Mouse (Mus musculus) hindbrain, embryonic 13.5 days (tissue): ENCODE results near the gene Znrf1. TPM values are rescaled to one million over a fixed set of nuclear protein-coding genes. Genes with fewer than 3 reads are reported as not detected.

ENCODE experiments used
- ATAC-seq: fragments of 200-750 bp; cut with Nextera tagmentation; 2 replicates; pipeline ENCODE4 v1.8.0; 2017; ENCODE audit warnings: moderate TSS enrichment; ENCODE audit not compliant: low FRiP score
- H3K27ac ChIP-seq: fragments of 300-500 bp; sonication (generic); 2 replicates; pipeline ENCODE4 v1.5.1; 2015; ENCODE audit warnings: inconsistent platforms, mild to moderate bottlenecking, moderate library complexity
- H3K27me3 ChIP-seq: fragments of 300-500 bp; sonication (generic); 2 replicates; pipeline ENCODE4 v1.6.1; 2015; ENCODE audit warnings: mild to moderate bottlenecking, inconsistent platforms
- H3K36me3 ChIP-seq: fragments of 300-500 bp; sonication (generic); 2 replicates; pipeline ENCODE4 v1.6.1; 2015; ENCODE audit warnings: mild to moderate bottlenecking, inconsistent platforms
- H3K4me1 ChIP-seq: fragments of 300-500 bp; sonication (generic); replicated peaks from 2 replicates; pipeline ENCODE4 v1.6.1; 2015; ENCODE audit warnings: inconsistent platforms
- H3K4me2 ChIP-seq: fragments of 300-500 bp; sonication (generic); 2 replicates; pipeline ENCODE4 v1.6.1; 2015; ENCODE audit warnings: inconsistent platforms, mild to moderate bottlenecking, moderate library complexity
- H3K4me3 ChIP-seq: fragments of 300-500 bp; sonication (generic); 2 replicates; pipeline ENCODE4 v1.5.1; 2015; ENCODE audit warnings: mild to moderate bottlenecking, inconsistent platforms
- H3K9ac ChIP-seq: fragments of 300-500 bp; sonication (generic); 2 replicates; pipeline ENCODE4 v1.6.1; 2015; ENCODE audit warnings: mild to moderate bottlenecking, inconsistent platforms
- H3K9me3 ChIP-seq: fragments of 300-500 bp; sonication (generic); 2 replicates; pipeline ENCODE4 v1.6.1; 2016; ENCODE audit warnings: inconsistent platforms
- WGBS: fragments of 180-500 bp; shearing (Covaris S2); methylation state at CpG from one replicate; pipeline ENCODE4 v1.1.7; 2015; 5-methylcytosine and 5-hydroxymethylcytosine counted together
- polyA plus RNA-seq: library from polyadenylated mRNA; unstranded; fragments of >200 nt; fragmentation: Nextera tagmentation; extraction: Ambion mirVana; gene quantifications from 2 replicates; pipeline ENCODE4 v1.2.1, GENCODE M21; 2015

Znrf1 gene
- polyA plus RNA-seq, 1 experiment from 2014 or later, result 80.0 TPM

DNA sequence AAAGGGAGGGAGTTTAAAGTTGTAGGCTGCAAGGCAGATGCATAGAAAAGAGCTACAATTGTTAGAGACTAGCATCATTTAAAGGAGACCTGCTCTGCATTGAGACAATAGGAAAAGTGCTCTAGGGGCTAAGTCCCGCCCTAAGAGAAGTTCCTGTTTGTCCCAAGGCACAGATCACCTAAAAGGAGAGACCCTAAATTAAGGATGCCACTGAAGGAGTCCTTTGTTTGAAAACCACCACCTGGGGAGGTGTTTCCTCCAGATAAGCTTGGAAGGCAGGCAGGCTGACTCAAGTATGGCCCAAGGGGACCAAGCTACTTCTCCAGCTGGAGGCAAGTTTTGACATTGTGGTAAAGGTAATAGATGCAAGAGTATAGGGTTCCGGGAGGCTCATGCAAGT, 112.9 kb downstream of the Znrf1 start:
- Histone ChIP-seq H3K9ac (no peak overlapping the region), H3K27ac (no peak overlapping the region), H3K4me2 (no peak overlapping the region), H3K36me3 (0 out of 2 replicates have a peak, but pooled peaks cover 2% of the 10 kb centered on the region), H3K9me3 (no peaks in the 10 kb centered on the region), H3K27me3 (no peaks in the 10 kb centered on the region), H3K4me1 (peaks cover 12% of the 10 kb centered on the region), H3K4me3 (no peak overlapping the region)
- 57% methylated on average over 2 of the region's 2 CpGs for WGBS
- no peak for ATAC-seq

DNA sequence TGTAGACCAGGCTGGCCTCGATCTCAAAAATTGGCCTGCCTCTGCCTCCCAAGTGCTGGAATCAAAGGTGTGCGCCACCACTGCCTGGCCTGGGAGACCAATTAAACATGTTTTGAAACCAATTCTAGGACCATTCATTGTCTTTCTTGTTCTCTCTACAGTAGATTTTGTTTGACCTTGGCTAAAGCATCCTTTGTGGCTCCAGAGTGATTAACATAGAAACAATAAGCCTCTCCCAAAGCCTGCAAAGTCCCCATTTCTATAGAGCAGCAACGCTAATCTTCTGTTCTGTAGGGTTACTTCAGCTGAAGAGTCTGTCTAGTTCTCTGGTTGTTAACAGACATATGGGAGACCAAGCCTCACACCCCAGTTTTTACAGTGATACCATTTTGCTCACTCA, 114.8 kb downstream of the Znrf1 start:
- 84% methylated on average over 3 of the region's 3 CpGs for WGBS

DNA sequence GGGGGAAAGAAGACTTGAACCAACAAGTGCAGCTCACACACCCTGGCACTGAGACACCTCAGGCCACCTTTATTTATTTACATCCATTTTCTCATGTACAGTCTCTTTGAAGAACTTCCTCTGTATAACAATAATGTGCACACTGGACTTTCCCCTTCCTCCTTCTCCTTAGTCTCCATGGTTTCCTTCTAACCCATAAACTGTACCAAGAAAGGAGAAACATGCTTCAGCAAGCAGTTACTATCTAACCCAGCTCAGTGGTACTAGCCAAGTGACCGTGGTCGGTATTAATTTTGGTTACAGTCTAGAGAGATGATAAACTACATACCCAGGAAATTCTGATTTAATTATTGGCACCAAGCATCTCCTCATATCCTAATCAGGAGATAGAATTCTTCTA, 117.6 kb downstream of the Znrf1 start:
- H3K4me3 ChIP-seq, result no peak overlapping the region
- no peak overlapping the region for H3K9ac ChIP-seq
- H3K36me3 ChIP-seq, result 0 out of 2 replicates have a peak, but pooled peaks cover 4% of the 10 kb centered on the region
- no peak for ATAC-seq
- H3K9me3 ChIP-seq, result no peaks in the 10 kb centered on the region
- no peak overlapping the region for H3K27ac ChIP-seq
- WGBS, result 98% methylated on average over 2 of the region's 2 CpGs
- peaks cover 1% of the 10 kb centered on the region for H3K4me1 ChIP-seq
- no peak overlapping the region for H3K4me2 ChIP-seq
- H3K27me3 ChIP-seq, result no peaks in the 10 kb centered on the region

More for the DNA sequence above, 114.8 kb downstream of the Znrf1 start:
- Histone ChIP-seq H3K9me3 (no peaks in the 10 kb centered on the region), H3K4me3 (no peak overlapping the region), H3K27me3 (no peaks in the 10 kb centered on the region), H3K4me2 (no peak overlapping the region), H3K36me3 (0 out of 2 replicates have a peak, but pooled peaks cover 6% of the 10 kb centered on the region), H3K4me1 (peaks cover 4% of the 10 kb centered on the region; the same call in 1 of the 2 replicates), H3K9ac (no peak overlapping the region), H3K27ac (no peak overlapping the region)
- ATAC-seq, result no peak

DNA sequence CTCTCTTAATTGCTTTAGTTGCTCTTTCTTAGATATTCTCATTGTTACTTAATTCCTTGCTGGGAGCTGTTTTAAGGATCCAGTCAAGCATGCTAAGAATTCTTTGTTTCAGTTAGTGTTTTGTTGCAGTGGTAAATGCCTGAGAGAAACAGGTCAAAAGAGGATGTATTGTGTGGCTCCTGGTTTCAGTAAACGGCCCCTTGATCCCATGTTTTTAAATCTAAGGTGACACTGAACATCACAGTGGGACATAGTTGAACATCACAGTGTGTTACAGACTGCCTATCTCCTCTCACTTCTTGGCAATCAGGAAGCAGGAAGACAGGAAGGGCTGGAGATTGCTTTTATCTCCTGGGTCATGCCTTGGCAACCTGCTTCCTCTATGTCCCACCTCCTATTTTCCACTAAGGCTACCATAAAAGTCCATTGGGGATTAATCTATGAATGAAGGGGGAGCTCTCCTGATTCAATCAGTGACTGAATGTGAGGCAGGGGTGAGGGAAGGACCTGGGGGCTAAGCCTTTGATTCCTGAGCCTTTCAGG, 121.5 kb downstream of the Znrf1 start:
- no peak overlapping the region for H3K4me2 ChIP-seq
- H3K4me1 ChIP-seq, result no peaks in the 10 kb centered on the region; the same call in 1 of the 2 replicates
- H3K27me3 ChIP-seq, result no peaks in the 10 kb centered on the region
- ATAC-seq, result no peak
- 22% methylated on average over 1 of the region's 1 CpGs for WGBS
- H3K9me3 ChIP-seq, result no peaks in the 10 kb centered on the region
- H3K4me3 ChIP-seq, result no peak overlapping the region
- H3K36me3 ChIP-seq, result peaks cover 23% of the 10 kb centered on the region
- H3K27ac ChIP-seq, result no peak overlapping the region
- no peak overlapping the region for H3K9ac ChIP-seq

DNA sequence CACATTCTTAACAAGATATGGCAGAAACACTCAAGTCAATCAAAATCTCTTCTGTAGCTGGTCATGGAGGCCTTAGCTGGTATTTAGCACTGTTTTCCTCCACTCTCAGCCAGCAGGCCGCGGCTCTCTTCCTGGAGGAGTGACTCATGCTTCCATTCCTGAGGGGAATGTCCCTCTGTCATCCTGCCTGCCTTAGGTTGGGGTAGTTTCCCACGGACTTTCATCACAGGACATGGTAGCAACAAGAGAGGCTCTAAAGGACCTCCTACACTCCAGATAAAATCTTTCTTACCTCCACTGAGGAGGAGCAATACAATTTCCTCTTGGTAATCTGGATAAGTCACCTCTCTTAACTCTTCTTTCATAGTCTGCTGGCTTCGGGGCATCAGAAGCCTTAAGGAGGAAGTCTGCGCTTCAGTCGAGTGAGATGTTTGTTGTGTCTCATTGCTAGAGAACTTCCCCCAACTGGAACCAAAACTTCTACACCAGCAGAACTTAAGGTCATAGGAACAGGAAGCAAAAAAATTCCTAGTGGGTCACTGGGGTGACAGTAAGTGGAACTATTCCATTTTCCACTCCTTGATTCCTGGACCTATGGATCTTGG, 123.0 kb downstream of the Znrf1 start:
- H3K9ac ChIP-seq, result no peak overlapping the region
- no peak for ATAC-seq
- H3K27me3 ChIP-seq, result no peaks in the 10 kb centered on the region
- no peaks in the 10 kb centered on the region for H3K9me3 ChIP-seq
- H3K4me2 ChIP-seq, result no peak overlapping the region
- H3K27ac ChIP-seq, result no peak overlapping the region
- no peaks in the 10 kb centered on the region; the same call in 1 of the 2 replicates for H3K4me1 ChIP-seq
- peaks cover 23% of the 10 kb centered on the region for H3K36me3 ChIP-seq
- WGBS, result 86% methylated on average over 6 of the region's 6 CpGs
- no peak overlapping the region for H3K4me3 ChIP-seq

DNA sequence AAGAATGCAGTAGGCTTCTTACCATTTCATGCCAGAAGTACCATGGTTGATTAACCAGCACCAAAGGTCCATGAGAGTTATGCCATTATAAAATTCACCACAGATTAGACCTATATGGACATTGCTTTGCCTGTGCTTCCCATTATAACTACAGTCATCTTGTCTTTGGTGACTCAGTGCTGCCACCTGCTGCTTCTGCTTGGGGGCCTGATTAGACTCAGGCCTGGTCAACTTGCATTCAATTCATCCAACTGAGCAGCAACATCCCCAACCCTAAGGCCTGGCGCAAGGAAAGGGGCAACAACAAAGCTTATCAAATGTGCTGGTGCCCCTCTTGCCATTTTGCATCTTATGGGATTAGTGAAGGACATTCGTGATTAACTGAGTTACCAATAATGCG, 126.6 kb downstream of the Znrf1 start:
- ATAC-seq, result no peak
- 89% methylated on average over 3 of the region's 3 CpGs for WGBS
- Histone ChIP-seq H3K36me3 (peaks cover 31% of the 10 kb centered on the region), H3K4me1 (no peaks in the 10 kb centered on the region), H3K4me2 (no peak overlapping the region), H3K27ac (no peak overlapping the region), H3K4me3 (no peak overlapping the region), H3K9ac (no peak overlapping the region), H3K9me3 (no peaks in the 10 kb centered on the region), H3K27me3 (no peaks in the 10 kb centered on the region)

DNA sequence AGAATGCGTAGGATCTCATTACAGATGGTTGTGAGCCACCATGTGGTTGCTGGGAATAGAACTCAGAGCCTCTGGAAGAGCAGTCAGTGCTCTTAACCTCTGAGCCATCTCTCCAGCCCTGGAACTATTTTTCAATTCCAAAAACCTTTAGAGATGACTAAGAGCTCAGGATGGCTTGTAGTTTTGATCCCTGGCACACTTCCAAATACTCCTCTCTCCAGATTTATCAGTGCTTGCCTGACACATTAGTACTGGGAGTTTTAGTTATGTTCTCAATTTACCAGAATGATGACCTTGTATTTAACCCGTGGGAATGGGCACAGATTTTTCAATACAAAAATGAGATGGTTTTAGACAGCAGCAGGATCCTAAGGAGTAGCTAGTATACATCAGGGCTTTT, 130.9 kb downstream of the Znrf1 start:
- ATAC-seq, result no peak
- WGBS, result 96% methylated on average over 2 of the region's 2 CpGs

More for the DNA sequence above, 130.9 kb downstream of the Znrf1 start:
- H3K27me3 ChIP-seq, result no peaks in the 10 kb centered on the region
- H3K9me3 ChIP-seq, result no peaks in the 10 kb centered on the region
- no peak overlapping the region for H3K27ac ChIP-seq
- H3K4me1 ChIP-seq, result no peaks in the 10 kb centered on the region
- no peak overlapping the region for H3K9ac ChIP-seq
- H3K4me3 ChIP-seq, result no peak overlapping the region
- no peak overlapping the region for H3K4me2 ChIP-seq
- H3K36me3 ChIP-seq, result peaks cover 48% of the 10 kb centered on the region

Other genes starting within 250 kb of the Znrf1 start
- 26.8 and 29.0 TPM in 2 replicates for gene Rfwd3, start 235.9 kb upstream of the Znrf1 start, polyA plus RNA-seq
- gene Mlkl, start 197.9 kb upstream of the Znrf1 start, polyA plus RNA-seq, result 0.22 and 0.78 TPM in 2 replicates
- gene Fa2h, start 142.3 kb upstream of the Znrf1 start, polyA plus RNA-seq, result 0.19 and 0.22 TPM in 2 replicates
- gene Wdr59, start 14.0 kb upstream of the Znrf1 start, polyA plus RNA-seq, result 7.4 and 8.3 TPM in 2 replicates
- gene Ldhd, start 94.3 kb downstream of the Znrf1 start, polyA plus RNA-seq, result 0.52 and 0.53 TPM in 2 replicates
- 27.6 and 28.1 TPM in 2 replicates for gene Zfp1, start 107.3 kb downstream of the Znrf1 start, polyA plus RNA-seq
- 3.1 TPM in 1 of 2 replicates, not detected in the other for gene Ctrb1, start 154.9 kb downstream of the Znrf1 start, polyA plus RNA-seq
- 55.4 and 55.6 TPM in 2 replicates for gene Bcar1, start 207.7 kb downstream of the Znrf1 start, polyA plus RNA-seq